Mouse (Mus musculus) cerebellum, adult 2 months (tissue): ENCODE measurements around the gene Degs2.

Experiments used
- CTCF ChIP-seq: fragments of 200-500 bp; IDR thresholded peaks from 2 replicates; pipeline ENCODE4 v1.5.1; 2011; ENCODE audit warnings: low read depth, mild to moderate bottlenecking, control low read depth, low read length, moderate library complexity, borderline replicate concordance; ENCODE audit not compliant: insufficient read depth
- POLR2A ChIP-seq: fragments of 200-500 bp; IDR thresholded peaks from 2 replicates; pipeline ENCODE4 v1.6.1; 2011; ENCODE audit warnings: low read length, control low read depth, borderline replicate concordance; ENCODE audit not compliant: insufficient read depth

- TF ChIP-seq CTCF (no peak), POLR2A (no peak)
Observed at GRCm38 (mm10) chr12:108699576-108699975, 2.5 kb downstream of the Degs2 start.
